Mouse (Mus musculus) T-helper 2 cell (primary cell): ENCODE measurements at regions not wholly inside any gene's neighbourhood (a gene's known extent, or its start where the extent isn't known, plus 50 kb on each side); places are given as distances from the start of the nearest gene placed in this dataset.

Source experiments
- in situ Hi-C: fragments of 300-600 bp; cut with MboI, MseI; formaldehyde crosslinking; loops from one replicate; pipeline ENCODE4 v1.15.1; 2025; ENCODE audit warnings: high pct_unique_total_duplicates

- in situ Hi-C loops = loop anchor here (5.0 kb wide), 1 partner anchor 38 kb away; no protein-coding TSS in a partner anchor
These were observed 53.3 kb upstream of the Cnih3 start for GRCm38 (mm10) chr1:181299075-181299665.

- in situ Hi-C loops = loop anchor here (5.0 kb wide), 1 partner anchor 37 kb away; no protein-coding TSS in a partner anchor
These were observed 52.6 kb upstream of the Cnih3 start for GRCm38 (mm10) chr1:181299826-181300225.

- in situ Hi-C loops = no loop called here
These were observed 50.3 kb upstream of the Cnih3 start for GRCm38 (mm10) chr1:181302151-181302550.
